Comparison of ENCODE assay signal across 10 mouse cellular contexts in genomic region chr6:99934394-99934793, GRCm38 (mm10).
DNase-seq lines count a peak whose midpoint lies in the region.
"Had no signal": no experiment of that assay in that cellular context is flagged by ENCODE, and none has a peak within 500 bp of the region (broad histone marks: within the 10 kb centered on the region; RNA-seq: fewer than 3 reads in every experiment).

No protein-coding gene starts in this region.

- peak; percentile 75 for DNase-seq in cerebellum, postnatal 14 days
- DNase-seq in cerebellum, adult 9-10 months: no peak
- DNase-seq in ovary, adult 18-20 months (ENCODE audit: low spot score): peak; percentile 52
- DNase-seq in ovary, postnatal 10 days (ENCODE audit: low spot score): no peak
- peak; percentile 77 for DNase-seq in large intestine, adult 2 months (ENCODE audit: low read depth, low spot score)
- DNase-seq in layer of hippocampus, adult 9-11 months: no peak
- DNase-seq in spleen, postnatal 4 days (ENCODE audit: low spot score in 2 of 2): no peak
- DNase-seq in adrenal gland, adult 8-10 months: no peak
- DNase-seq: B cell, adult 2 months; embryo, embryonic 11 days had no signal

- WGBS in large intestine, adult 2 months: 20% methylated on average over 5 of the region's 5 CpGs

Comparison
In these comparisons a context has a peak if more than half of its experiments do, and no peak if none do; other contexts are left out.
1. DNase-seq: peak in cerebellum, postnatal 14 days (2 of 2), ovary, adult 18-20 months (single experiment) and large intestine, adult 2 months (single experiment); none in cerebellum, adult 9-10 months (single experiment), ovary, postnatal 10 days (single experiment), layer of hippocampus, adult 9-11 months (single experiment), spleen, postnatal 4 days (0 of 2) and adrenal gland, adult 8-10 months (single experiment).